Mouse (Mus musculus): ENCODE data around the gene Bbs7.
A peak's percentile ranks its signal among the peaks of the same experiment; 100 is the strongest.
"Not testable (repeated sequence)": the region's sequence is repeated elsewhere in the genome, so short reads cannot be mapped to it uniquely, and the experiment has no call there.

The Bbs7 gene

GRCm38 (mm10) chr3:36613202-36613907 is at the start of gene Bbs7:
Bbs7 (minus strand) TSS chr3:36613477.
- DNase-seq, result peak; percentile 92

- DNase-seq, result not testable (repeated sequence)
Measured at GRCm38 (mm10) chr3:36645245-36645559, 31.9 kb upstream of the Bbs7 start.

- DNase-seq, result no peak
Measured at GRCm38 (mm10) chr3:36644554-36645244, 31.4 kb upstream of the Bbs7 start.

GRCm38 (mm10) chr3:36643354-36643753 is 30.1 kb upstream of the Bbs7 start:
- DNase-seq, result no peak

GRCm38 (mm10) chr3:36642736-36643135 is 29.5 kb upstream of the Bbs7 start:
- DNase-seq, result no peak

- no peak for DNase-seq
Measured at GRCm38 (mm10) chr3:36640787-36641186, 27.5 kb upstream of the Bbs7 start.

GRCm38 (mm10) chr3:36635449-36635848 is 22.2 kb upstream of the Bbs7 start:
- DNase-seq, result peak; percentile 23

- DNase-seq, result no peak
Measured at GRCm38 (mm10) chr3:36626803-36627202, 13.5 kb upstream of the Bbs7 start.

- no peak for DNase-seq
Measured at GRCm38 (mm10) chr3:36618181-36618580, 4.9 kb upstream of the Bbs7 start.

GRCm38 (mm10) chr3:36613908-36614255 is 605 bp upstream of the Bbs7 start:
- DNase-seq, result peak; percentile 48

- DNase-seq, result no peak
Measured at GRCm38 (mm10) chr3:36612687-36613086, 590 bp downstream of the Bbs7 start.

GRCm38 (mm10) chr3:36605894-36606783 is 7.1 kb downstream of the Bbs7 start:
- no peak for DNase-seq

- DNase-seq, result not testable (repeated sequence)
Measured at GRCm38 (mm10) chr3:36599773-36600172, 13.5 kb downstream of the Bbs7 start.

GRCm38 (mm10) chr3:36598811-36599210 is 14.5 kb downstream of the Bbs7 start:
- no peak for DNase-seq

GRCm38 (mm10) chr3:36571827-36572378 is 41.4 kb downstream of the Bbs7 start, which contains the start of gene Ccna2:
Ccna2 (minus strand) TSS chr3:36572150.
- DNase-seq, result peak; percentile 98

- no peak for DNase-seq
Measured at GRCm38 (mm10) chr3:36571361-36571826, 41.9 kb downstream of the Bbs7 start.

GRCm38 (mm10) chr3:36569836-36570235 is 43.4 kb downstream of the Bbs7 start:
- no peak for DNase-seq

GRCm38 (mm10) chr3:36563666-36564065 is 49.6 kb downstream of the Bbs7 start:
- no peak for DNase-seq

GRCm38 (mm10) chr3:36559606-36560005 is 53.7 kb downstream of the Bbs7 start:
- DNase-seq, result no peak

- DNase-seq, result no peak
Measured at GRCm38 (mm10) chr3:36557601-36558000, 55.7 kb downstream of the Bbs7 start.

- DNase-seq, result peak; percentile 95
Measured at GRCm38 (mm10) chr3:36552406-36553047, 60.8 kb downstream of the Bbs7 start, which contains the start of gene Exosc9. Exosc9 (plus strand) TSS chr3:36552606.

- no peak for DNase-seq
Measured at GRCm38 (mm10) chr3:36551851-36552384, 61.4 kb downstream of the Bbs7 start.
